Mouse (Mus musculus) limb, embryonic 14.5 days (tissue): ENCODE results near the gene Ddb2. TPM values are rescaled to one million over a fixed set of nuclear protein-coding genes. Genes with fewer than 3 reads are reported as not detected.

ENCODE experiments used
- ATAC-seq: fragments of 200-750 bp; cut with Nextera tagmentation; 2 replicates; pipeline ENCODE4 v1.8.0; 2017; ENCODE audit warnings: low read depth, moderate number of reproducible peaks, moderate TSS enrichment; ENCODE audit not compliant: low FRiP score
- DNase-seq: peaks from one replicate; pipeline ENCODE4 v3.0.0-alpha.2; 2015; ENCODE audit warnings: low spot score
- H3K27ac ChIP-seq: fragments of 300-500 bp; sonication (generic); replicated peaks from 2 replicates; pipeline ENCODE4 v1.5.1; 2014; ENCODE audit warnings: low read depth, mild to moderate bottlenecking, low read length, moderate library complexity, mixed read lengths
- H3K27me3 ChIP-seq: fragments of 300-500 bp; sonication (generic); 2 replicates; pipeline ENCODE4 v1.6.1; 2014; ENCODE audit warnings: low read length, mixed read lengths; ENCODE audit not compliant: control insufficient read depth, insufficient read depth
- H3K36me3 ChIP-seq: fragments of 300-500 bp; sonication (generic); 2 replicates; pipeline ENCODE4 v1.6.1; 2014; ENCODE audit warnings: mild to moderate bottlenecking, low read length, moderate library complexity, mixed read lengths; ENCODE audit not compliant: control insufficient read depth, insufficient read depth
- H3K4me1 ChIP-seq: fragments of 300-500 bp; sonication (generic); 2 replicates; pipeline ENCODE4 v1.6.1; 2014; ENCODE audit warnings: antibody characterized with exemption, low read length, mixed read lengths; ENCODE audit not compliant: control insufficient read depth, insufficient read depth
- H3K4me2 ChIP-seq: fragments of 300-500 bp; sonication (generic); replicated peaks from 2 replicates; pipeline ENCODE4 v1.6.1; 2014; ENCODE audit warnings: low read depth, mild to moderate bottlenecking, low read length, moderate library complexity; ENCODE audit not compliant: severe bottlenecking
- H3K4me3 ChIP-seq: fragments of 300-500 bp; sonication (generic); replicated peaks from 2 replicates; pipeline ENCODE4 v1.5.1; 2014; ENCODE audit warnings: low read length
- H3K9ac ChIP-seq: fragments of 300-500 bp; sonication (generic); 2 replicates; pipeline ENCODE4 v1.6.1; 2014; ENCODE audit warnings: mild to moderate bottlenecking, low read depth, low read length, moderate library complexity; ENCODE audit not compliant: severe bottlenecking
- H3K9me3 ChIP-seq: fragments of 300-500 bp; sonication (generic); 2 replicates; pipeline ENCODE4 v1.6.1; 2016; ENCODE audit warnings: low read length; ENCODE audit not compliant: control insufficient read depth
- POLR2A ChIP-seq: fragments of 200-500 bp; IDR thresholded peaks from 2 replicates; pipeline ENCODE4 v1.8.0; 2012; ENCODE audit warnings: inconsistent platforms, mild to moderate bottlenecking, moderate library complexity, borderline replicate concordance; ENCODE audit not compliant: insufficient read depth, insufficient read length; ENCODE audit errors: extremely low read depth
- WGBS: fragments of 180-500 bp; shearing (Covaris S2); extraction: QIAGEN DNeasy Blood & Tissue Kit; methylation state at CpG from one replicate; pipeline ENCODE4 v1.1.7; 2014; 5-methylcytosine and 5-hydroxymethylcytosine counted together
- polyA plus RNA-seq, 2 experiments: library from polyadenylated mRNA; depleted of rRNA in 1 of 2; stranded (reverse) in 1 of 2; unstranded in 1 of 2; fragments of >200 nt; fragmentation: Nextera tagmentation in 1 of 2; extraction: Ambion mirVana in 1 of 2; gene quantifications; 2 replicates each; pipeline versions ENCODE4 v1.2.1 to v1.2.3; 2012 to 2014

Ddb2 gene
- polyA plus RNA-seq, 2 experiments, result 14.8 to 52.8 TPM

DNA sequence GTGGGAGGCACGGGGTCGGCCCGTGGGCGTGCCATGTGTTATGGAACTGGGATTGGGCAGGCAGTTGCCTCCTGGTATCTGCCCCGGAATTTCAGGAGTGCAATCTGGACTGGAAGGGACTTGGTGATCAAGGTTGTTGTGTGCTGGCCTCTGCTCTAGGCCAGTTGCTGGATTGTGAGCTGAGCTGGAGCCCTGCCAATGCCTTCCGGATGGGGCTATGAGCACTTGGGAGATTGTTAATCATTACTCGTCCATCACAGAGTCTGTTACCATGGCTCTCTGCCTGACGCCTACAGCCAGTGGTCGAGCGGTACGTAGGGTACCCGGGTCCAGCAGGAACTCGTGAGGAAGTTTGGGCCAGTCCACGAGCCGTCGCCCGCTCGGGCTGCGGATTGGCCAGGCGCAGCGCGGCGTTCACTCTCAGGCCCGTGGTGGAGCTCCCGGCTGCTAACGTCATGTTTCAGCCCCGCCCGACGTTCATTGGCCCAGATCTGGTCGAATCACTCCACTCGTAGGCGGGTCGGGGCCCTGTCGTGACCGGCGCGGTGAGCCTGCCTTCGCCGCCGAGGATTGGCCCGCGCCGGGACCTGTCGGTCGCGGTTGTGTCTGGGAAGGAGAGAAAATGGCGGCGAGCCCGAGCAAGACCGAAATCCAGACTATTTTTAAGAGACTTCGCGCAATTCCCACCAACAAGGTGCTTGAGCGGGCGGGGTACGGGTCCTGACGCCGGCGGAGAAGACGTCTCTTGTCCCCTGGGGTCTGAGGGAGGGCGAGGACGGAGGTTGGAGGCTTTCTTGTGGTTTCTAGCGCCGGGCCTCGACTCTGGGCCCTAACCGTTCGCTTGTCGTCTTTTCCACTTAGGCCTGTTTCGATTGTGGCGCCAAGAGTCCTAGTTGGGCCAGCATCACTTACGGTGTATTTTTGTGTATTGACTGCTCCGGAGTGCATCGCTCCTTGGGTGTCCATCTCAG is 28.2 kb upstream of the Ddb2 start, which contains the start of gene Arfgap2:
Arfgap2 (plus strand) TSS at position 264 of the 971 bp plus-strand sequence.
- Histone ChIP-seq H3K27ac (peak within 1 kb of the TSS; percentile 89), H3K4me3 (peak within 1 kb of the TSS; percentile 69), H3K4me1 (peaks cover 15% of the 10 kb centered on the region; the same call in 1 of the 2 replicates), H3K9me3 (no peaks in the 10 kb centered on the region), H3K9ac (peak within 1 kb of the TSS; percentile 84), H3K27me3 (no peaks in the 10 kb centered on the region), H3K4me2 (peak within 1 kb of the TSS; percentile 82), H3K36me3 (peaks cover 69% of the 10 kb centered on the region)
- WGBS, result 2% methylated on average over 72 of the region's 72 CpGs
- ATAC-seq, result peak; percentile 98
- DNase-seq, result peak; percentile 99
- peak; percentile 23; the same call in 1 of the 2 replicates for TF ChIP-seq POLR2A

DNA sequence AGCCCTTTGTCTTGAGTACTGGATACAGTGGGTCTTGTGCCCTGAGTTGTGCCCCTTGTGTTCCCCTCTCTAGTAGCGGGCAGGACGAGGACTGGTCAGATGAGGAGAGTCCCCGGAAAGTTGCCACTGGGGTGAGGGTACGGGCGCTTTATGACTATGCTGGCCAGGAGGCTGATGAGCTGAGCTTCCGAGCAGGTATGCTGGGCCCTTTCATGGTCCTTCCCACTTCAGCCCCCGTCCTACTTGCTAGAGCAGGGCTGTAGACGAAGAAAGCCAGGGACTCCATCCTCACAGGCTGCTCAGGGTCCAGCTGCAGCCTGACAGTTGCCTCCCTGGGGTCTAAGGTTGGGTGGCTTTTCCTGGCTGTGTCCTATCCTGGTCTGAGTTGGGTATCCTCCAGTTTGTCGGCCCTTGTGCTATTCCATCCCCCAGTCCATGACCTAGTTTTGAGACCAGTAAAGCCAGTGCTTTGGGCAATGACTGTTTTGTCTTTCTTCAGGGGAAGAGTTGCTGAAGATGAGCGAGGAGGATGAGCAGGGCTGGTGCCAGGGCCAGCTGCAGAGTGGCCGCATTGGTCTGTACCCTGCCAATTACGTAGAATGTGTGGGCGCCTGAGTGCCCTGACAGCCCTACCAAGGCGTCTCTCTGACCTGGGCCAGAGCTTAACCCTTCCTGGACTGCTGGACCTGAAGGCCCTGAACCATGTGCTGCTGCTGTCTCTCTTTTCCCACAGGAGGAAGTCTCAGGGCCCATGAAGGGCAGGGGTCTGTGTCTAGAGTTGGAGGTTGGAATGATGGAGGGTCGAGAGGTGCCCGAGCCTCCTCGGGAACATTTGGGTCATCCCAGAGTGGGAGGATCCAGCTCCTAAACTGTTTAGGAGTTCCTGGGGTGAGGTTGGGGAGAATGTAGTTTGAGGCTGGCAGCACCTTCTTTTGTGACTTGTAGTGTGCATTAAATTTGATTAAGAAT is 27.2 kb upstream of the Ddb2 start:
- WGBS, result 84% methylated on average over 17 of the region's 17 CpGs

DNA sequence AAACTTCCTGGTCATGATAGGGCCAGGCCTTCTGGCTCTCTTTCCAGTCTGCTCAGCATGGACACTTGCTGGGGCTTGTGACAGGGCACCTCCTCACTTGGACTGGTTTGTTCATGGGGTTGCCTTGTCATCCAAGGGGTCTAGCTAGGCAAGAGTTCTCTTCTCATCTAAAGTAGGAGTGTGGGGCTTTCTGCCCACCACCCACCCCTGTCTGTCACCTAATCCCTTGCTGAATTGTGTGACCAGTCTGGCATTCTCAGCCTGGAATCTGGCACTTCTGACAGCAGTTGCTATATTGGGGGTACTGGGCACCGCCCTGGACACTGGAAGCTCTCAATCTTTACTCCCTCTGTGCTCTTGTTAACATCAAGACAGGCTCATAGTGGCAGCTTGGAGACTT is 22.7 kb upstream of the Ddb2 start:
- no peak for DNase-seq
- TF ChIP-seq POLR2A, result no peak
- H3K27me3 ChIP-seq, result peaks cover 15% of the 10 kb centered on the region; the same call in 1 of the 2 replicates
- WGBS, result 100% methylated on average over 1 of the region's 1 CpGs
- no peak overlapping the region for H3K27ac ChIP-seq
- H3K9ac ChIP-seq, result no peak overlapping the region
- no peaks in the 10 kb centered on the region for H3K9me3 ChIP-seq
- H3K4me1 ChIP-seq, result peaks cover 24% of the 10 kb centered on the region
- H3K36me3 ChIP-seq, result peaks cover 33% of the 10 kb centered on the region
- ATAC-seq, result no peak
- no peak overlapping the region for H3K4me3 ChIP-seq
- H3K4me2 ChIP-seq, result no peak overlapping the region

More for the DNA sequence above, 27.2 kb upstream of the Ddb2 start:
- Histone ChIP-seq H3K9me3 (no peaks in the 10 kb centered on the region), H3K27ac (peak overlapping the region; percentile 69), H3K4me1 (peaks cover 15% of the 10 kb centered on the region; the same call in 1 of the 2 replicates), H3K36me3 (peaks cover 59% of the 10 kb centered on the region), H3K27me3 (no peaks in the 10 kb centered on the region), H3K4me3 (peak overlapping the region; percentile 69), H3K9ac (peak overlapping the region; percentile 84; the same call in 1 of the 2 replicates), H3K4me2 (peak overlapping the region; percentile 61)
- TF ChIP-seq POLR2A, result no peak
- no peak for ATAC-seq
- DNase-seq, result no peak

DNA sequence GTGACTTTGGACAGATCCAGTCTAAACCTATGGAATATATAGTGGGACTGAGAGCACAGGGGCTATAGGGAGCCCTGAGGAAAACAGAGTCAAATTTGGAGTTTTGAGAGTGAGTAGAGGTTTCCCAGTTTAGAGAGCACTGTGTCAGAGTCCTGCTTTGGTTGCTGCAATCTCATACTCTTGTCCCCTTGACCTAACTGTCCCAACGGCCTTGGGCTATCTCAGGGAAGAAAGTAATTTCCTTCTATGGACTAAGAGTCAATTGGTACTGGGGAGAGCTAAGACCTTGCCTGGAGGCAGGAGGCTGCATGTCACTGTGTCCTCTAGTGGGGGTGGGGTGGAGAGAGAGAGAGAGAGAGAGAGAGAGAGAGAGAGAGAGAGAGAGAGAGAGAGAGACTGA is 22.0 kb upstream of the Ddb2 start:
- 43% methylated on average over 1 of the region's 1 CpGs for WGBS
- peaks cover 19% of the 10 kb centered on the region; the same call in 1 of the 2 replicates for H3K27me3 ChIP-seq

More for the DNA sequence above, 22.0 kb upstream of the Ddb2 start:
- H3K9me3 ChIP-seq, result no peaks in the 10 kb centered on the region
- no peak for TF ChIP-seq POLR2A
- ATAC-seq (no peak), DNase-seq (no peak)
- H3K4me1 ChIP-seq, result peaks cover 21% of the 10 kb centered on the region
- peaks cover 29% of the 10 kb centered on the region for H3K36me3 ChIP-seq
- H3K27ac ChIP-seq, result 0 out of 2 replicates have a peak overlapping the region, but pooled peaks have one; percentile 77
- H3K4me2 ChIP-seq, result peak overlapping the region; percentile 95
- H3K4me3 ChIP-seq, result peak overlapping the region; percentile 67; the same call in 1 of the 2 replicates
- H3K9ac ChIP-seq, result 0 out of 2 replicates have a peak overlapping the region, but pooled peaks have one; percentile 12
